Mouse (Mus musculus) MEL (cell line): ENCODE measurements around the gene Trem3. TPM values are rescaled to one million over a fixed set of nuclear protein-coding genes. Genes with fewer than 3 reads are reported as not detected.

Experiments
- DNase-seq: peaks from one replicate; pipeline ENCODE4 v3.0.0; 2011; ENCODE audit warnings: low read depth, low spot score
- H3K27ac ChIP-seq: 2 replicates; pipeline ENCODE4 v1.5.1; 2012; ENCODE audit warnings: low read depth, mild to moderate bottlenecking, control low read depth, low read length, moderate library complexity; ENCODE audit not compliant: control insufficient read depth
- H3K27me3 ChIP-seq, 2 experiments: fragments of 150-350 bp in 1 of 2; sonication (generic) in 1 of 2; 2 replicates each; pipeline ENCODE4 v1.6.1; 2012; ENCODE audit warnings: low read length in 2 of 2, mild to moderate bottlenecking in 2 of 2, improper control_type of control experiment in 1 of 2, moderate library complexity in 1 of 2; ENCODE audit not compliant: insufficient read depth in 2 of 2, control insufficient read depth in 1 of 2
- H3K36me3 ChIP-seq, 2 experiments: 2 replicates each; pipeline ENCODE4 v1.6.1; 2012 to 2014; ENCODE audit warnings: low read length in 2 of 2, improper control_type of control experiment in 1 of 2, inconsistent platforms in 1 of 2, mild to moderate bottlenecking in 1 of 2; ENCODE audit not compliant: insufficient read depth in 2 of 2, control insufficient read depth in 1 of 2
- H3K4me1 ChIP-seq, 2 experiments: fragments of 150-350 bp in 1 of 2; sonication (generic) in 1 of 2; 2 replicates each; pipeline ENCODE4 v1.6.1; 2012; ENCODE audit warnings: low read length in 2 of 2, improper control_type of control experiment in 1 of 2, mild to moderate bottlenecking in 1 of 2; ENCODE audit not compliant: insufficient read depth in 2 of 2, control insufficient read depth in 1 of 2
- H3K4me3 ChIP-seq, 2 experiments: fragments of 150-350 bp in 1 of 2; sonication (generic) in 1 of 2; 2 replicates each; pipeline ENCODE4 v1.5.1; 2012; ENCODE audit warnings: low read depth in 2 of 2, low read length in 2 of 2, mild to moderate bottlenecking in 2 of 2, moderate library complexity in 2 of 2, control low read depth in 1 of 2, improper control_type of control experiment in 1 of 2; ENCODE audit not compliant: control insufficient read depth in 1 of 2, insufficient read depth in 1 of 2
- H3K79me2 ChIP-seq: 2 replicates; pipeline ENCODE4 v1.6.1; 2012; ENCODE audit warnings: mild to moderate bottlenecking, low read length, moderate library complexity; ENCODE audit not compliant: control insufficient read depth, poor library complexity, insufficient read depth
- H3K9ac ChIP-seq: 2 replicates; pipeline ENCODE4 v1.6.1; 2012; ENCODE audit warnings: low read depth, mild to moderate bottlenecking, control low read depth, low read length, moderate library complexity; ENCODE audit not compliant: control insufficient read depth, poor library complexity, severe bottlenecking
- H3K9me3 ChIP-seq: fragments of 150-350 bp; sonication (generic); replicated peaks from 2 replicates; pipeline ENCODE4 v1.6.1; 2012; ENCODE audit warnings: mild to moderate bottlenecking, low read length, improper control_type of control experiment, moderate library complexity; ENCODE audit not compliant: insufficient read depth
- BHLHE40 ChIP-seq: IDR thresholded peaks from 2 replicates; pipeline ENCODE4 v1.6.1; 2012; ENCODE audit warnings: low read depth, mild to moderate bottlenecking, inconsistent platforms, low read length, improper control_type of control experiment, borderline replicate concordance
- CHD1 ChIP-seq: IDR thresholded peaks from 2 replicates; pipeline ENCODE4 v1.6.1; 2012; ENCODE audit warnings: low read depth, mild to moderate bottlenecking, inconsistent platforms, low read length, improper control_type of control experiment
- CHD2 ChIP-seq: IDR thresholded peaks from 2 replicates; pipeline ENCODE4 v1.6.1; 2011; ENCODE audit warnings: low read length, improper control_type of control experiment
- ELF1 ChIP-seq: IDR thresholded peaks from 2 replicates; pipeline ENCODE4 v1.6.1; 2014; ENCODE audit warnings: low read depth, mild to moderate bottlenecking, inconsistent platforms, low read length, improper control_type of control experiment, moderate library complexity
- EP300 ChIP-seq, 2 experiments: IDR thresholded peaks; 2 replicates each; pipeline ENCODE4 v1.6.1; 2011; ENCODE audit warnings: improper control_type of control experiment in 2 of 2, low read length in 2 of 2, low read depth in 1 of 2, mild to moderate bottlenecking in 1 of 2
- ETS1 ChIP-seq: IDR thresholded peaks from 2 replicates; pipeline ENCODE4 v1.6.1; 2012; ENCODE audit warnings: low read depth, mild to moderate bottlenecking, inconsistent platforms, low read length, improper control_type of control experiment, moderate library complexity
- GABPA ChIP-seq: IDR thresholded peaks from 2 replicates; pipeline ENCODE4 v1.6.1; 2012; ENCODE audit warnings: low read depth, mild to moderate bottlenecking, inconsistent platforms, low read length, improper control_type of control experiment, moderate library complexity
- GATA1 ChIP-seq: IDR thresholded peaks from 2 replicates; pipeline ENCODE4 v1.6.1; 2011; ENCODE audit warnings: low read depth, low read length, improper control_type of control experiment
- HCFC1 ChIP-seq: IDR thresholded peaks from 2 replicates; pipeline ENCODE4 v1.6.1; 2012; ENCODE audit warnings: low read depth, mild to moderate bottlenecking, inconsistent platforms, low read length, improper control_type of control experiment, moderate library complexity
- JUND ChIP-seq: IDR thresholded peaks from 2 replicates; pipeline ENCODE4 v1.6.1; 2011; ENCODE audit warnings: low read depth, mild to moderate bottlenecking, improper control_type of control experiment, low read length
- KAT2A ChIP-seq: conservative IDR thresholded peaks from 2 replicates; pipeline ENCODE4 v1.6.1; 2012; ENCODE audit warnings: low read depth, low read length, improper control_type of control experiment, inconsistent platforms
- MAX ChIP-seq: IDR thresholded peaks from 2 replicates; pipeline ENCODE4 v1.6.1; 2011; ENCODE audit warnings: low read length, improper control_type of control experiment
- MAZ ChIP-seq: IDR thresholded peaks from 2 replicates; pipeline ENCODE4 v1.6.1; 2012; ENCODE audit warnings: low read depth, mild to moderate bottlenecking, inconsistent platforms, low read length, improper control_type of control experiment
- MEF2A ChIP-seq: IDR thresholded peaks from 2 replicates; pipeline ENCODE4 v1.6.1; 2014; ENCODE audit warnings: low read depth, mild to moderate bottlenecking, inconsistent platforms, low read length, improper control_type of control experiment; ENCODE audit not compliant: poor library complexity, insufficient replicate concordance, severe bottlenecking; ENCODE audit errors: extremely low read depth
- MXI1 ChIP-seq: IDR thresholded peaks from 2 replicates; pipeline ENCODE4 v1.6.1; 2011; ENCODE audit warnings: mild to moderate bottlenecking, low read depth, low read length, improper control_type of control experiment
- MYB ChIP-seq: IDR thresholded peaks from 2 replicates; pipeline ENCODE4 v1.6.1; 2011; ENCODE audit warnings: mild to moderate bottlenecking, low read depth, low read length, improper control_type of control experiment
- NELFE ChIP-seq: IDR thresholded peaks from 2 replicates; pipeline ENCODE4 v1.6.1; 2011; ENCODE audit warnings: low read depth, low read length, improper control_type of control experiment
- POLR2A ChIP-seq, 2 experiments: IDR thresholded peaks; 2 replicates each; pipeline ENCODE4 v1.6.1; 2011 to 2012; ENCODE audit warnings: low read length in 2 of 2, mild to moderate bottlenecking in 2 of 2, control low read depth in 1 of 2, improper control_type of control experiment in 1 of 2, low read depth in 1 of 2, moderate library complexity in 1 of 2; ENCODE audit not compliant: control insufficient read depth in 1 of 2, insufficient read depth in 1 of 2, poor library complexity in 1 of 2
- POLR2AphosphoS5 ChIP-seq: IDR thresholded peaks from 2 replicates; pipeline ENCODE4 v1.6.1; 2012; ENCODE audit warnings: low read depth, borderline replicate concordance, mild to moderate bottlenecking, inconsistent platforms, low read length, moderate library complexity, mixed read lengths
- RCOR1 ChIP-seq: IDR thresholded peaks from 2 replicates; pipeline ENCODE4 v1.6.1; 2012; ENCODE audit warnings: low read depth, mild to moderate bottlenecking, inconsistent platforms, low read length, improper control_type of control experiment
- SIN3A ChIP-seq: IDR thresholded peaks from 2 replicates; pipeline ENCODE4 v1.6.1; 2012; ENCODE audit warnings: low read length, improper control_type of control experiment, inconsistent platforms
- SMC3 ChIP-seq: IDR thresholded peaks from 2 replicates; pipeline ENCODE4 v1.6.1; 2011; ENCODE audit warnings: low read depth, low read length, improper control_type of control experiment
- TAL1 ChIP-seq: IDR thresholded peaks from 2 replicates; pipeline ENCODE4 v1.6.1; 2012; ENCODE audit warnings: mild to moderate bottlenecking, inconsistent platforms, low read length, moderate library complexity, mixed read lengths
- TBP ChIP-seq: IDR thresholded peaks from 2 replicates; pipeline ENCODE4 v1.8.0; 2011; ENCODE audit warnings: low read depth, low read length, improper control_type of control experiment
- TCF12 ChIP-seq: IDR thresholded peaks from 2 replicates; pipeline ENCODE4 v1.6.1; 2014; ENCODE audit warnings: low read depth, mild to moderate bottlenecking, inconsistent platforms, low read length, improper control_type of control experiment, moderate library complexity
- UBTF ChIP-seq: IDR thresholded peaks from 2 replicates; pipeline ENCODE4 v1.6.1; 2012; ENCODE audit warnings: low read depth, mild to moderate bottlenecking, inconsistent platforms, low read length, improper control_type of control experiment, moderate library complexity, borderline replicate concordance; ENCODE audit not compliant: insufficient read depth
- USF1 ChIP-seq: IDR thresholded peaks from 2 replicates; pipeline ENCODE4 v1.6.1; 2014; ENCODE audit warnings: low read depth, mild to moderate bottlenecking, inconsistent platforms, low read length, improper control_type of control experiment, moderate library complexity
- ZMIZ1 ChIP-seq: IDR thresholded peaks from 2 replicates; pipeline ENCODE4 v1.6.1; 2012; ENCODE audit warnings: low read depth, mild to moderate bottlenecking, inconsistent platforms, low read length, improper control_type of control experiment, moderate library complexity
- ZNF384 ChIP-seq: IDR thresholded peaks from 2 replicates; pipeline ENCODE4 v1.6.1; 2012; ENCODE audit warnings: low read depth, mild to moderate bottlenecking, inconsistent platforms, low read length, improper control_type of control experiment
- polyA plus RNA-seq, 2 experiments: library from polyadenylated mRNA; stranded (reverse) in 1 of 2; unstranded in 1 of 2; fragments of >175 nt in 1 of 2; fragments of >200 nt in 1 of 2; gene quantifications; 2 replicates each; pipeline versions ENCODE4 v1.2.1 to v1.2.4; 2012; ENCODE audit warnings: low replicate concordance in 2 of 2, low read depth in 1 of 2; ENCODE audit not compliant: insufficient read length in 2 of 2, insufficient read depth in 1 of 2, missing spikeins in 1 of 2
- total RNA-seq: library from RNA; depleted of rRNA; stranded (reverse); fragments of 300-350 nt; gene quantifications from 2 replicates; pipeline ENCODE4 v1.2.3, GENCODE M21; 2012

Gene Trem3
- total and polyA plus RNA-seq, 3 experiments: not detected

DNA sequence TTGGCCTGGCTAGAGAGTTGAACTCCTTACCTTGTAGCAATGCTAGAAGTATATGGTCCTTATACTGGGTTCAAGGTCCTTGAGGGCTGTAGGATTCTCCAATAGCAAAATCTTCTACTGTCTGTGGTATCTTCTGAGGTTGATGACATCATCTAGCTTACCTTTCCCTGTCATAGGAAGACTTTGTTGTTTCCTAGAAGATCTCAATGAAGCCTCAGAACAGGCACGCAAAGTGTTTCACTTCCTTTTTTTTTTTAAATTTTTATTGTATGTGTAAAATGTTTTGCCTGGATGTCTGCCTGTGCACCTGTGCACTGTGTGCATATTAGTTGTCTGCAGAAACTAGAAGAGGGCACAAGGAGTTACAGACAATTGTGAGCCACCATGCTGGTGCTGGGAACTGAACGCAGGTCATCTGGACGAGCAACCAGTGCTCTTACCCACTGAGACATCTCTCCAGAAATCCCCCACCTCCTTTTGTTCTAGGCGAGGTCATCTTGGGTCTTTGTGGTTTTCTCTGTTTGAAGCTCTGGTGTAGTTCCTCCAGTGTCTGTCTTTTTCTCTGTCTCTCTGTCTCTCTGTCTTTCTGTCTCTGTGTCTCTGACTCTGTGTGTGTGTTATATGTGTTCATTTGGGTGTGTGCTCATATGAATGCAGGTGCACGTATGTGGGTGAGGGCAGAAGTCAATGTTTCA is 46.1 kb downstream of the Trem3 start:
- no peak for DNase-seq
- no peaks in the 10 kb centered on the region for H3K79me2 ChIP-seq
- no peak overlapping the region for H3K9ac ChIP-seq
- no peak overlapping the region for H3K4me3 ChIP-seq
- no peak overlapping the region for H3K27ac ChIP-seq
- no peak for TF ChIP-seq JUND
- TF ChIP-seq ETS1: no peak
- TF ChIP-seq GABPA: no peak
- peak; percentile 79 for TF ChIP-seq ZNF384
- TF ChIP-seq TCF12: 0 out of 2 replicates have a peak, but pooled peaks have one; percentile 6
- TF ChIP-seq TAL1: no peak
- TF ChIP-seq EP300 (IDR thresholded peaks at IDR 0.05; ENCODE audit: low read depth in 1 of 2, low read length in 2 of 2): no peak
- H3K27me3 ChIP-seq: no peaks in the 10 kb centered on the region
- H3K36me3 ChIP-seq: peaks cover 0 to 10% of the 10 kb centered on the region in 2 experiments; a peak in 2 of 4 replicates
- H3K9me3 ChIP-seq: no peaks in the 10 kb centered on the region
- peaks cover 4 to 12% of the 10 kb centered on the region in 2 experiments for H3K4me1 ChIP-seq

DNA sequence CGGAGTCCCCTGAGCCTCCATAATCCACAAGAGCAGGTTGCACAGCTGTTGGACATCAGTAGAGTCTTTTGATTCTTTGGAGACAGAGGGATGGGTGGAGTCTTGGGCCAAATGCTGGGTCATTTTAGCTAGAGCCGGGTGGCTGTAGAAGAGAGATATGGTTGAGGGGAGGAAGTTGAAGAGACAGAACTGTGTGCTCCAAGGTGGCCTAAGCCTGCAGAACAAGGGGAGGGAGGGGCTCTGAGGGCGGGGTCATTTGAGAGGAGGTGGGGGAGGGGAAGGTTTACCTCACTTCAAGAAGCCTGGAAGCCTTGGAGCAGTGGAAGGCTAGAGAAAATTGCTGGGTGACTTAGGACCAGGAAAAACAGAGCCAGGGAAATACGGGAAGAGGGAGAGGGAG is 51.6 kb downstream of the Trem3 start, which contains the start of gene Treml2:
Treml2 (plus strand) TSS at position 296 of the 400 bp plus-strand sequence.
- peak; percentile 92 for DNase-seq
- H3K9me3 ChIP-seq: no peaks in the 10 kb centered on the region
- H3K36me3 ChIP-seq: peaks cover 0 to 13% of the 10 kb centered on the region in 2 experiments; a peak in 3 of 4 replicates
- peak within 1 kb of the TSS; percentile 56 to 80 for H3K4me3 ChIP-seq
- no peaks in the 10 kb centered on the region for H3K27me3 ChIP-seq
- peak within 1 kb of the TSS; percentile 96 for H3K27ac ChIP-seq
- peak within 1 kb of the TSS; percentile 62 for H3K9ac ChIP-seq
- peaks cover 8% of the 10 kb centered on the region for H3K79me2 ChIP-seq
- H3K4me1 ChIP-seq: peaks cover 7 to 17% of the 10 kb centered on the region in 2 experiments
- TF ChIP-seq GATA1 (peak; percentile 55; the same call in 1 of the 2 replicates), ELF1 (no peak), MEF2A (no peak), TAL1 (peak; percentile 89), GABPA (no peak), KAT2A (no peak), HCFC1 (peak; percentile 58), MYB (no peak), TBP (no peak), EP300 (IDR thresholded peaks at IDR 0.05; ENCODE audit: low read depth in 1 of 2, low read length in 2 of 2) (peak; percentile 66 to 89; a peak in 3 of 4 replicates), USF1 (no peak), CHD1 (no peak), ZNF384 (no peak), MXI1 (no peak; the same call in 1 of the 2 replicates), NELFE (no peak), POLR2A (IDR thresholded peaks at IDR 0.05; ENCODE audit: control insufficient read depth in 1 of 2, insufficient read depth in 1 of 2, low read depth in 1 of 2, low read length in 2 of 2, poor library complexity in 1 of 2) (no peak), ETS1 (peak; percentile 84), RCOR1 (no peak; the same call in 1 of the 2 replicates), UBTF (no peak), ZMIZ1 (no peak), MAZ (peak; percentile 98), TCF12 (peak; percentile 91), SIN3A (peak; percentile 38; the same call in 1 of the 2 replicates), CHD2 (peak; percentile 47), POLR2AphosphoS5 (no peak), MAX (no peak), BHLHE40 (peak; percentile 49; the same call in 1 of the 2 replicates), SMC3 (no peak)
